Mouse (Mus musculus) forebrain, embryonic 13.5 days (tissue): Measurements from ENCODE around the gene Paqr7. TPM values are rescaled to one million over a fixed set of nuclear protein-coding genes. Genes with fewer than 3 reads are reported as not detected.

ENCODE experiments used
- ATAC-seq: fragments of 200-750 bp; cut with Nextera tagmentation; 2 replicates; pipeline ENCODE4 v1.8.0; 2017
- H3K27ac ChIP-seq: fragments of 300-500 bp; sonication (generic); 2 replicates; pipeline ENCODE4 v1.5.1; 2015; ENCODE audit warnings: inconsistent platforms, mild to moderate bottlenecking, moderate library complexity
- H3K27me3 ChIP-seq: fragments of 300-500 bp; sonication (generic); 2 replicates; pipeline ENCODE4 v1.6.1; 2015; ENCODE audit warnings: mild to moderate bottlenecking, inconsistent platforms
- H3K36me3 ChIP-seq: fragments of 300-500 bp; sonication (generic); 2 replicates; pipeline ENCODE4 v1.6.1; 2015; ENCODE audit warnings: mild to moderate bottlenecking, inconsistent platforms; ENCODE audit not compliant: poor library complexity, severe bottlenecking
- H3K4me1 ChIP-seq: fragments of 300-500 bp; sonication (generic); 2 replicates; pipeline ENCODE4 v1.6.1; 2015; ENCODE audit warnings: inconsistent platforms
- H3K4me2 ChIP-seq: fragments of 300-500 bp; sonication (generic); 2 replicates; pipeline ENCODE4 v1.6.1; 2015; ENCODE audit warnings: inconsistent platforms, mild to moderate bottlenecking, moderate library complexity
- H3K4me3 ChIP-seq: fragments of 300-500 bp; sonication (generic); 2 replicates; pipeline ENCODE4 v1.5.1; 2015; ENCODE audit warnings: mild to moderate bottlenecking, inconsistent platforms
- H3K9ac ChIP-seq: fragments of 300-500 bp; sonication (generic); 2 replicates; pipeline ENCODE4 v1.6.1; 2015; ENCODE audit warnings: mild to moderate bottlenecking, inconsistent platforms
- H3K9me3 ChIP-seq: fragments of 300-500 bp; sonication (generic); replicated peaks from 2 replicates; pipeline ENCODE4 v1.6.1; 2016; ENCODE audit warnings: inconsistent platforms
- WGBS: fragments of 180-500 bp; shearing (Covaris S2); methylation state at CpG from one replicate; pipeline ENCODE4 v1.1.7; 2015; 5-methylcytosine and 5-hydroxymethylcytosine counted together
- microRNA-seq: library from miRNA; unstranded; fragments of <30 nt; microRNA quantifications from one replicate; pipeline ENCODE4, GENCODE M21; 2016
- polyA plus RNA-seq: library from polyadenylated mRNA; unstranded; fragments of >200 nt; fragmentation: Nextera tagmentation; extraction: Ambion mirVana; gene quantifications from 2 replicates; pipeline ENCODE4 v1.2.1, GENCODE M21; 2015

Gene Paqr7
- polyA plus RNA-seq, 1 experiment from 2014 or later, result 5.5 TPM

DNA sequence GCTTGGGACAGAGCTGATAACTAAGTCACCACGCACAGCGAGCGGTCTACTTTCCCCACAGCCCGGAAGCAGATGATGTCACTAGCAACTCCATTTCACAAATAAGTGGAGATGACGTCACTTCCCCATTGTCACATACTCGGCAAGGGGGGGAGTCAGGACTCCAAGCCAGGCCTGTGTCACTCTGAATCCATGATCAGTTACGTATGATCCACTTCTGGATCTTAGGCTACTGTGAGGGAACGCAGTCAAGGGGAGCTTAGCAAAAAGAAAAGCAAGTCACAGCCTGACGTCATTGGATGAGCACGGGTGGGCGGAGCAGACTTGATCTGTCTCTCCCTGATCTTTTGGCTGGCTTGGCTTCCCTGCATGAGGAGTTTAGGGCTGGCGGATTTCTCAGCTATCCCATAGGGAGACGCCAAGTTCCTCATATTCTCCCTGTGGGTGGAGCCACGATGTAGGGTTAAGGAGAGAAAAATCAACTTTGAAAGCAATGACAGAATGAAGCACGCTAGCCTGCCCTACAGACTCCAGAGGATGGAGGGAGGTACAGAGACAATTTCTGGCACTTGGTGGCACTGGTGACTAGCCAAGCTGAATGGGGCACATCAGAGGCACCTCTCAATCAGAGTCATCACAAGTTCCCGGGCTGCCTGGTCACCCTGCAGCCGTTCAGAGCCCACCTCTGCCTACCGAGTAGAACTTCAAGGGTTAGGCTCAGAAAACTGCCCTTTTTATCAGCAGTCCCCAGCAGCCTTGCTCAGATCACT, 51.9 kb downstream of the Paqr7 start:
- 66% methylated on average over 18 of the region's 18 CpGs for WGBS
- H3K9me3 ChIP-seq, result peaks cover 12% of the 10 kb centered on the region
- peaks cover 41% of the 10 kb centered on the region for H3K4me1 ChIP-seq
- peaks cover 57% of the 10 kb centered on the region for H3K36me3 ChIP-seq
- no peak overlapping the region for H3K4me3 ChIP-seq
- H3K27me3 ChIP-seq, result no peaks in the 10 kb centered on the region
- H3K27ac ChIP-seq, result peak overlapping the region; percentile 22; the same call in 1 of the 2 replicates
- no peak for ATAC-seq
- no peak overlapping the region for H3K9ac ChIP-seq
- H3K4me2 ChIP-seq, result no peak overlapping the region

DNA sequence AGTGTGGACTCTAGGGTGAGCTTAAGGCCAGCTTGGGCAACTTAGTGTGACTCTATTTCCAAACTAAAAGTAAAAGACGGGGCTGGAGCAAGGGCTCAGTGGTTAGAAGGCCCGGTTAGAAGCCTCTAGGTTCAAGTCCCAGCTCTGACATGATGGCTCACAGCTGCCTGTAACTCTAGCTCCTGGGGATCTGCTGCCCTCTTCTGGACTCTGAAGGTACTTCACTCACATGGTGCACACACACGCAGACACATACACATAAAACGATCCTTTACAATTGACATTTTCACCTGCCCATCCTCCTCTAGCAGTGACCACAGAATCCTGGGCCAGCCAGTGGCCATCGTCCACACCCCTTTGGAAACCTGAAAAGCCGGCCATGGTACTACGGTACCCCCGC, 53.4 kb downstream of the Paqr7 start:
- H3K4me3 ChIP-seq, result no peak overlapping the region
- peaks cover 41% of the 10 kb centered on the region for H3K4me1 ChIP-seq
- no peak for ATAC-seq
- H3K4me2 ChIP-seq, result no peak overlapping the region
- H3K27me3 ChIP-seq, result no peaks in the 10 kb centered on the region
- 97% methylated on average over 8 of the region's 8 CpGs for WGBS
- peaks cover 12% of the 10 kb centered on the region for H3K9me3 ChIP-seq
- peaks cover 47% of the 10 kb centered on the region for H3K36me3 ChIP-seq
- no peak overlapping the region for H3K27ac ChIP-seq
- H3K9ac ChIP-seq, result no peak overlapping the region

DNA sequence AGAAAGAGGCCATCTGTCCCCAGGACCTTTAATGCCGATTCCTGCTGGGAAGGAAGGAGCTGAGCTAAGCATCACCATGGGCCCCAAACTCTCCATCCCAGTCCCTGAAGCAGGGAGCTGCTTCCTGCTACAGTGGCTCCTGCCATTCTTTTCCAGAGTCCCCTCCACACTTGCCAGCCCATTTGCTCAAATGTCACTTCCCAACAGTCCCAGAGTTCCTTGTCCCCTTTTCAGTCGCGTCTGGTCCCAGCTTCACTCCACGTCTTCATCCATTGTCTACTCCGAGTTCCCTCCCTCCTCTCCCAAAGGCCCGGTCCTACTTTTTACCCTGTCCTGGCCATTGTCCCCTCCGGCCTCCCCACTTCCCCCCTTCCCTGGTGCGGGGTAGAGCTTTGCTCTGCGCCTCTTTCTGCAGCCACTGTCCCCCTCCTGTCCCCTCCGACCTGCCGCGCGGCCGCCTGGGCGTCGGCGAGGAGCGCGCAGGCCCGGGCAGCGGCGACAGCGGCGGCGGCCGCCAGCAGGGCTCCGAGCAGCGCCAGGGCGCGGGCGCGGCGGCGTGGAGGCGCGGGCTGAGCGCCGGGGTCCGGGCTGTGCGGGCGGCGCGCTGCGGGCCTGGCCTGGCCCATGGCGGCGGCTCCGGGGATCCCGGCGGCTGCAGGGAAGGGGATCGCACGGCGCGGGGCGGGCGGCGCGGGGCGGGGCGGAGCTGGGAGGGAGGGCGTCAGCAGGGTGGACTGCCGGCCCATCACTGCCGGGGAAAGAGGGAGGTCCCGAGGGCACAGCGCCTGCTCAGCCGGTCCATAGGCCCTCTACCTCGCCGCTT, 55.2 kb downstream of the Paqr7 start, which contains the start of gene Selenon:
TSS of gene Selenon (minus strand) at position 673 of the 823 bp plus-strand sequence.
- Histone ChIP-seq H3K4me1 (peaks cover 38% of the 10 kb centered on the region), H3K9ac (peak within 1 kb of the TSS; percentile 89)

DNA sequence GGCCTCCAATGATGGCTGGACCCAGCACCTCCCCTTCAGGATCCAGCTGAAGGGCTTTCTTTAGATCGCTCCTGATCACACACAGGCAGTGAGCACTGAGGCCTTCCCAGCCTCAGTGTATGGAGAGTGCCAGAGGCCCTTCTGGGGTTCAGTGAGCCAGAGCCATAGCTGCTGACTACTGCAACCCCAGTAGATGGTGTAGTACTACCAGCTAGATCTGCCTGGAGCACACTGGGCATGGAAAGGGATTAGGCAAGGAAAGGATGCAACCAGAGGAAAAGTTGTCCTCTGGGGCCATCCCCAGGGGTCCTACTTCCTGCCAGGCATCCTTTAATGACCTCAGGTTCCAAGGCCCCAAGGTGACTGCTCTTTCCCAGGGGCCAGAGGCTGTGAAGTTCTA, 57.1 kb downstream of the Paqr7 start:
- no peak for ATAC-seq
- Histone ChIP-seq H3K27ac (no peak overlapping the region), H3K4me1 (peaks cover 25% of the 10 kb centered on the region), H3K27me3 (no peaks in the 10 kb centered on the region), H3K9me3 (peaks cover 12% of the 10 kb centered on the region), H3K36me3 (peaks cover 14% of the 10 kb centered on the region), H3K4me2 (no peak overlapping the region), H3K9ac (no peak overlapping the region), H3K4me3 (no peak overlapping the region)
- 53% methylated on average over 1 of the region's 1 CpGs for WGBS

More for the DNA sequence above, 55.2 kb downstream of the Paqr7 start, which contains the start of gene Selenon:
- peaks cover 30% of the 10 kb centered on the region for H3K36me3 ChIP-seq
- peak within 1 kb of the TSS; percentile 69 for H3K4me3 ChIP-seq
- under 1% methylated on average over 60 of the region's 67 CpGs for WGBS
- H3K9me3 ChIP-seq, result peaks cover 12% of the 10 kb centered on the region
- peak within 1 kb of the TSS; percentile 81 for H3K27ac ChIP-seq
- H3K27me3 ChIP-seq, result no peaks in the 10 kb centered on the region
- peak; percentile 84 for ATAC-seq
- peak within 1 kb of the TSS; percentile 63 for H3K4me2 ChIP-seq

DNA sequence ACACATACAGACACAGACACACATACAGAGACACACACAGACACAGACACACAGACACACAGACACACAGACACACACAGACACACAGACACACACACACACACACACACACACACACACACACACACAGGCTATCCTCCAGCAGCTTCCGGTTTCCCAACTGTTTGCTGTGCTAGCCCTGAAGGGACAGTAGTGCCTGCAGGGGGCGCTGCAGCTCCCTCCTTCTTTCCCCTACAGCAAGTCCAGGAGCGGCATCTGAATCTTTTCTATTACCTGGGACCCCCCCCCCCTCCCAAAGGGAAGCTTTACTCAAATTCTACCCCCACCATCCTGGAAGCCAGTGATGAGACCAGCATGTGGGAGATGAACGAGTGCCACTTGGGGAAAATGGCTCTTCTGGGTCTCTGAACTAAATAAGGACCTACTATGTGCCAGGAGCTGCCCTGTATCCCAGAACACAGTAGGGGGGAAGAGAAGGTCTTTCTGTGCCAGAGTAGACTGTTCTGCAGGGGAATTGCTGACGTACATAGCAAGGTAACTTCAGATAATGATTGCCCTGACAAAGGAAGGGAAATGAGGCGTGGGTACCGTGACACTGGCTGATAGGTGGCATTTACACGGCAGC, 59.6 kb downstream of the Paqr7 start:
- Histone ChIP-seq H3K27ac (no peak overlapping the region), H3K36me3 (no peaks in the 10 kb centered on the region), H3K4me2 (no peak overlapping the region), H3K4me3 (no peak overlapping the region), H3K27me3 (no peaks in the 10 kb centered on the region), H3K9me3 (no peaks in the 10 kb centered on the region), H3K9ac (no peak overlapping the region), H3K4me1 (peaks cover 16% of the 10 kb centered on the region)
- no peak for ATAC-seq
- 59% methylated on average over 8 of the region's 8 CpGs for WGBS

- H3K9ac ChIP-seq, result no peak overlapping the region
- 9% methylated on average over 11 of the region's 16 CpGs for WGBS
- no peak overlapping the region for H3K4me3 ChIP-seq
- H3K4me1 ChIP-seq, result peaks cover 7% of the 10 kb centered on the region; the same call in 1 of the 2 replicates
- H3K9me3 ChIP-seq, result no peaks in the 10 kb centered on the region
- ATAC-seq, result no peak
- no peaks in the 10 kb centered on the region for H3K27me3 ChIP-seq
- no peaks in the 10 kb centered on the region for H3K36me3 ChIP-seq
- no peak overlapping the region for H3K27ac ChIP-seq
- H3K4me2 ChIP-seq, result no peak overlapping the region
Observed at GRCm38 (mm10) chr4:134557626-134558249, 61.2 kb downstream of the Paqr7 start.

DNA sequence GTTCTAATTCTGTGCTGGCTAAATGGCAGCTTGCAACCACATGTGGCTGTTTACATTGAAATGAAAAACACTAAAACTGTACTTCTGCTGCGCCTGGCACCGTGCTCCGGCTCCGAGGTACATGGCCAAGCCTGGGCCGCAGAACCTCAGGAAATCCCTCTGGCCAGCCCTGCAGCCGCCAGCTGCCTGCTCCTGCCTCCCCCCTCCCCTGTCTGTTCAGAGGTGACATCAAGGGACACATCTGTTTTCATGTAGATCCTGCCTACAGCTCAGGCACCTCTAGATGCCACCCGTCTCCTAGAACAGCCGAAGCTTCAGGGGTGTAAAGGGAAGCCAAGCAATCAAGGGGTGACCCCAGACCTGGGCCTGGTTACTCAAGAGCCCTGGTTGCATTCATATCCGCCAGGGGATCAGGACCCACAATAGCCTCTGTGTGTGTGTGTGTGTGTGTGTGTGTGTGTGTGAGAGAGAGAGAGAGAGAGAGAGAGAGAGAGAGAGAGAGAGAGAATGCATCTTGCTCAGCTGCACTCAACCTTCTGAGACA, 62.1 kb downstream of the Paqr7 start:
- H3K4me1 ChIP-seq, result peaks cover 7% of the 10 kb centered on the region; the same call in 1 of the 2 replicates
- H3K36me3 ChIP-seq, result no peaks in the 10 kb centered on the region
- no peak overlapping the region for H3K9ac ChIP-seq
- no peak overlapping the region for H3K4me3 ChIP-seq
- no peaks in the 10 kb centered on the region for H3K27me3 ChIP-seq
- no peak for ATAC-seq
- H3K27ac ChIP-seq, result no peak overlapping the region
- 70% methylated on average over 9 of the region's 9 CpGs for WGBS
- no peaks in the 10 kb centered on the region for H3K9me3 ChIP-seq
- H3K4me2 ChIP-seq, result no peak overlapping the region

DNA sequence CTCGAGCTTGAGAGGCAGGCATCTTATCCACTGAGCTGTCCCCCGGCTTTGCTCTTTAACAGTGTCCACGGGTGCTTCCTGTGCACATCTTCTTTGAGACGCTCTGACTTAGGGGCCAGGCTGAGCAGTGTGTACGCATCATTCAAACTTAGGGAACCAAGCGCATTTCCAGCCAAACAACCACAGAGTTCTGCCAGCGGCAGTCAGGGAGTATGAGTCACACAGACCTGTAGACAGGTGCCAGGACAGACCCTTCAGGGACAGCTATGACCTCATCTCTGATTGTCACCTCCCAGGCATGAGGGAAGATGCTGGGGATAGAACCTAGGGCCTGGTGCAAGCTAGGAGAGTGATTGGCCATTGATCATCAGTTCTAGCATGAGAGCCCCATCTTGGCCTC, 62.7 kb downstream of the Paqr7 start:
- 87% methylated on average over 7 of the region's 7 CpGs for whole genome bisulfite sequencing
- 0 out of 2 replicates have a peak, but pooled peaks cover 4% of the 10 kb centered on the region for H3K36me3 ChIP-seq

More for the DNA sequence above, 62.7 kb downstream of the Paqr7 start:
- no peak overlapping the region for H3K4me3 ChIP-seq
- no peak overlapping the region for H3K4me2 ChIP-seq
- ATAC-seq, result no peak
- H3K27ac ChIP-seq, result no peak overlapping the region
- no peaks in the 10 kb centered on the region for H3K27me3 ChIP-seq
- peaks cover 7% of the 10 kb centered on the region; the same call in 1 of the 2 replicates for H3K4me1 ChIP-seq
- no peak overlapping the region for H3K9ac ChIP-seq
- no peaks in the 10 kb centered on the region for H3K9me3 ChIP-seq

Small RNAs within 50 kb of the gene (microRNA-seq; reads per million reads assigned to microRNA genes)
- gene Gm23634, result 3.2 reads per million, percentile 6 among the genes with 10 or more reads in this experiment

Other genes with a start within 250 kb of the Paqr7 start
- gene Gm30191, start 249.8 kb upstream of the Paqr7 start, polyA plus RNA-seq, result not detected in 2 replicates
- 4.7 and 5.1 TPM in 2 replicates for gene Grrp1, start 242.6 kb upstream of the Paqr7 start, polyA plus RNA-seq
- gene Pdik1l, start 208.8 kb upstream of the Paqr7 start, polyA plus RNA-seq, result 32.4 and 37.3 TPM in 2 replicates
- gene Trim63, start 181.6 kb upstream of the Paqr7 start, polyA plus RNA-seq, result 0.16 TPM in 1 of 2 replicates, not detected in the other
- not detected in 2 replicates for gene Slc30a2, start 153.5 kb upstream of the Paqr7 start, polyA plus RNA-seq
- 0.12 and 0.37 TPM in 2 replicates for gene Extl1, start 112.8 kb upstream of the Paqr7 start, polyA plus RNA-seq
- gene Pafah2, start 100.4 kb upstream of the Paqr7 start, polyA plus RNA-seq, result 6.3 and 6.5 TPM in 2 replicates
- gene Stmn1, start 28.4 kb upstream of the Paqr7 start, polyA plus RNA-seq, result 6,579 and 6,954 TPM in 2 replicates
- 10.6 and 11.9 TPM in 2 replicates for gene Aunip, start 14.3 kb downstream of the Paqr7 start, polyA plus RNA-seq
- 132 and 139 TPM in 2 replicates for gene Mtfr1l, start 38.7 kb downstream of the Paqr7 start, polyA plus RNA-seq
- 9.3 and 11.1 TPM in 2 replicates for gene Selenon, start 55.5 kb downstream of the Paqr7 start, polyA plus RNA-seq
- 1.6 TPM in 2 replicates for gene Man1c1, start 207.6 kb downstream of the Paqr7 start, polyA plus RNA-seq